Mouse (Mus musculus) left cerebral cortex, postnatal 14 days (tissue): ENCODE data around the gene Lingo1. TPM values are rescaled to one million over a fixed set of nuclear protein-coding genes. Genes with fewer than 3 reads are reported as not detected.

Experiments
- DNase-seq, 2 experiments: peaks; one replicate each; pipeline ENCODE4 v3.0.0; 2021 to 2022; ENCODE audit warnings: low spot score in 2 of 2, mixed read lengths in 1 of 2
- intact Hi-C: fragments of 180-260 bp; cut with DNase I; formaldehyde crosslinking; loops from one replicate; pipeline ENCODE4 v1.15.1; 2025
- total RNA-seq, 2 experiments: library from RNA; stranded (reverse); gene quantifications; 2 replicates each; pipeline ENCODE4 v1.2.3; 2021

Gene Lingo1
- total RNA-seq, 2 experiments from 2014 or later, result 490 to 503 TPM

GRCm38 (mm10) chr9:56652551-56652950, 143.7 kb downstream of the Lingo1 start:
- intact Hi-C loops, result no loop called here
- DNase-seq, result no peak

- intact Hi-C loops, result no loop called here
- DNase-seq, result no peak
Measured at GRCm38 (mm10) chr9:56651586-56651985, 144.7 kb downstream of the Lingo1 start.

GRCm38 (mm10) chr9:56646227-56647025, 149.8 kb downstream of the Lingo1 start:
- DNase-seq, result no peak
- intact Hi-C loops, result no loop called here

DNA sequence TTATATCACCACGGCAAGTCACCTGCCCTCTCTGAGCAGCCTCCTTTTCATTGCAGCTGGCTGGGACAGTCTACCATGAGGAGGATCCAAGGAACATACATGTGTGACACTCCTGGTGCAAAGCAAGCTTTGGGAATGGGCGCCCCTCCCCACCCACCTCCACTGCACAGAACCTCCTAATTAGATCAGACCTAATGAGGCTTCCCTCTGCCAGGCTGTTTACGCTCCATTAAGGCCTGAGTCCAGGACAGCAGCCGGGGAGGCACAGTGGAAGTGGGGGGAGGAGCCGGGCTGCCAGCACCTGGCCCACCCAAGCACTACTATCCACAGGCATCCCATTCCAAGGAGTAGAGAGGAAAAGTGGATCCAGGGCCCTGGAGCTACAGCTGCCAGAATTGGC, 152.8 kb downstream of the Lingo1 start:
- intact Hi-C loops, result no loop called here

GRCm38 (mm10) chr9:56638226-56638905, 157.9 kb downstream of the Lingo1 start:
- DNase-seq, result no peak
- intact Hi-C loops, result loop anchor here (5.0 kb wide), 1 partner anchor 49 kb away; no protein-coding TSS in a partner anchor

More for the DNA sequence above, 152.8 kb downstream of the Lingo1 start:
- DNase-seq, result no peak

GRCm38 (mm10) chr9:56637403-56637857, 158.8 kb downstream of the Lingo1 start:
- intact Hi-C loops, result loop anchor here (2.0 to 5.0 kb wide), 2 partner anchors 50 to 75 kb away; no protein-coding TSS in a partner anchor
- peak; percentile 72 to 79 for DNase-seq

GRCm38 (mm10) chr9:56636766-56637402, 159.4 kb downstream of the Lingo1 start:
- DNase-seq, result no peak
- intact Hi-C loops, result loop anchor here (1.0 to 5.0 kb wide), 3 partner anchors 50 to 161 kb away; no protein-coding TSS in a partner anchor

DNA sequence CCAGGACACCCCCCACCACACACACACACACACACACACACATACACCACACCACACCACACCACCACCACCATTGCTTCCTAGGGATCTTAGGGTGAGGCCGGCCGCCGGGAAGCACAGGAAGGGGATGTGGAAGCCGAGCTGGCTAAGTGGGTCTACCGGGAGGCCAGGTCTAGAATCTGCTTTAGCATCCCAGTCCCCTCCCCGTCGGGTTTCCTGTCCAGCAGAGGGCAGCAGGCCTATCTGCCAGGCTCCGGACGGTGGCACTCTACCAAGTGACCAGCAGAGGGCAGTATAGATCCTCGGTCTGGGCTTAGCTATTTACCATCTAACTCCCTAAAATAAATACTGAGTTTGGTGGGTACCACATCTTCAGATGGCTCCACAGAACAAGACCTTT, 160.1 kb downstream of the Lingo1 start:
- intact Hi-C loops, result loop anchor here (1.0 to 5.0 kb wide), 3 partner anchors 51 to 162 kb away; no protein-coding TSS in a partner anchor
- DNase-seq, result peak; percentile 95

DNA sequence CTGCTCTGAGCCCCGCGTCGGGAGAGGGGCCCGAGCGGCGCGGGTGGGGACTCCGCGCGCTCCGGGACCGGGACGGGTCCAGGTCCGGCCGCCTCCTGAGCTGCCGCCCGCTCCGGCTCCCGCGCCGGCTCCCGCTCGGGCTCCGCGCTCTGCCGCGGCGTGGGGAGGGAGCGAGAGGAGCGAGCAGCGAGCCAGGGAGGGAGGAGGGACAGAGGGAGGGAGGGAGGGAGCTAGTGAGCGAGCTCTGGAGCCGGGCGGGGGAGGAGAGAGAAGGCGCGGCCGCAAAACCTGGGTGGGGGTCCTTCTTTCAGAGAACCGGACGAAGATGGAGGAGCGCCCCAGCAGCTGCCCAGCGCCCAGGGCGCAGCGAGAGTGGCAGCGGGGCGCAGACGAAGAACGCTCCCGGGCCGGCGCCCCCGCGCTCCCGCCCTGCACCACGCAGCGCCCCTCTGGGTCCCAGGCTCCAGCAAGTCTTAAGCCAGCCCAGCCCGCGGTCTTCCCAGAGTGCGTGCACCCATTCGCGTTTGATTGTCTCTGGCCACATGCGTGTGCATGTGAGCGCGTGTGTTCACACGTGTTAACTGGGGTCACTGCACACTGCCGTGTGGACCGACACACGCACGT, 160.7 kb downstream of the Lingo1 start:
- intact Hi-C loops, result loop anchor here (1.0 to 5.0 kb wide), 3 partner anchors 52 to 163 kb away; no protein-coding TSS in a partner anchor
- peak; percentile 71 to 78 for DNase-seq

DNA sequence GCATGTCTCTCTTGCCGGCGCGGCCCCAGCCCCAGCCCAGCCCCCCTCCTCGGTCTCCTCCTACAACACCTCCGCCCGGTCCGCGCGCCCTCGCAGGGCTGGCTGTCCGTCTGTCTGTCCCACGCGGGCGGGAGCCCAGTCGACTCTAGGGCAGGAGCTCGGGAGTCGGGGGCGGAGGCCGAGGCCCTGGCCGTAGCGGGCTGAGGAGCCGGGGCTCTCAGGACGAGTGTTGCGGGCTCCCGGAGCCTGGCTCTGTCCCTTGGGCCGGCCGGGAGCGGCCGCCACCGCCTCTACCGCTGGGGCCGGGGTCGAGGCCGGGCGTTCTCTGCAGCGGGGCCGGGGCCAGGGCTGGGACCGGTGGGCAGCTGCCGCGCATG, 161.2 kb downstream of the Lingo1 start:
- intact Hi-C loops, result loop anchor here (5.0 kb wide), 1 partner anchor 52 kb away; no protein-coding TSS in a partner anchor
- DNase-seq, result no peak

DNA sequence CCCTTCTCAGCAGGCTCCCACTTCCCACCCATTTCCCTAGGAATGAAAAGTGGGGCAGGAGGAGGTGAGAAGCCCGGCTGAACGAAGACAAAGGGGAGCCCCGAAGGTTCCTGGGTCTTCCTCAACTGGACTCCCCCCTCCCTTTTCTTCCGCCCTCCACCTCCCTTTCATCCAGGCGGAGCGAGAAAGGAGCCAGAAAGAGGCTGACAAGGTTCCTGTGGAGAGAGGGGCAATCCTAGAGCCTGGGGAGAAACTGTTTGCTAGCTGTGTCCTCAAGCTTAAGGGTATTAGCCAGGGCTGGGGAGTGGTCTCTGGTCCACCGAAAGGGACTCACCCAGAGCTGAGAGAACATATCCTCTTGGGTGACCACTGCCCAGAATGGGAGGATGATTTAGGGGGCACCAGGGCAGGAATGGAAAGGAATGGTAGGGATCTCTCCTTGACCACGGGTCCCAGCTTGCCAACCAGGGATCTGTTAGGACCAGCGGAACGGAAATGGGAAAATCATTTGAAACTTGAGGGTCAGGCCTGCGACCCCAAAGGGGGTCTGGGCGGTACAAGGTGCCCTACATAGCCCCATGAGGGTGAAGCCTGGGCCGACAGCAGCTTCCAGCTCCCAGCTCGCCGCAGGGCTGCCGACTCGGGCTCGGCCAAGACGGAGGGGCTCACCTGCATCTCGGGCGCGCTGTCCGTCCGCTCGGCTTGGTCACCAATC, 161.7 kb downstream of the Lingo1 start:
- intact Hi-C loops, result loop anchor here (5.0 kb wide), 2 partner anchors 53 to 372 kb away; no protein-coding TSS in a partner anchor
- DNase-seq, result no peak

DNA sequence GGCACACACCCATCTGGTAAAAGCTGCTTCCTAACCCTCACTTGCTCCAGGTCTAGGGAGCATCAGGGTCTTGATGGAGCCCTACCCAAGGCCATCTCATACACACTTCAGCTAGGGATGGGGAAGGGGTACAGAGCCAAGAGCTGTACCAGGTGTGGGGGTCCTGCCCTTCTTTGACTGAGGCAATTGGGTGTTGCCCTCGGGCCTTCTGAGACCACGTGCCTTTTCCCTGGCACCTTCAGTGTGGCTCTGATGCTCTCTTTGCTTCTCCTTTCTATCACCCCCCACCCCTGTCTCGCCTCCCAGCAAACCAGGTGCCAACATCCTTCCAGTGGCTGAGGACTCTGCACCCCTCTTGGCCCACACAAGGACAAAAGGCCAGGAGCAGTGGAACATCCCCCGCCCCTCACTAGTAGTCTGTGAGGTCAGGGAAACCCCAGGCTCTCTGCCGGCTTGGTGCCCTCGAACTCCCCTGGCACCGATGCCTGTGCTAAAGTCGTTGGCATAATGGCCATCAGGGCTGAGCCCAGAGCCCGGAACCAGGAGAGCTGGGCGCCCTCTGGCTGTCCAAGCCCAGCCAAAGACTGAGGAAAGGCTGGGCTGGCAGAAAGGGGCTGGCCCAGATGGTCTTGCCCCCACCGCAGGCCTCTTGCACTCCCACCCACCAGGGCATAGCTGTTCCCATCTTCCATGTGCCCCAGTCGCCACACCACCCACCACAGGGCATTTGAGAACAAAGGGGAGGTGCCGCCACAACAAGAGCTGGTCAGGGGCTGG, 162.6 kb downstream of the Lingo1 start:
- intact Hi-C loops, result loop anchor here (5.0 kb wide), 1 partner anchor 371 kb away; no protein-coding TSS in a partner anchor
- DNase-seq, result no peak

DNA sequence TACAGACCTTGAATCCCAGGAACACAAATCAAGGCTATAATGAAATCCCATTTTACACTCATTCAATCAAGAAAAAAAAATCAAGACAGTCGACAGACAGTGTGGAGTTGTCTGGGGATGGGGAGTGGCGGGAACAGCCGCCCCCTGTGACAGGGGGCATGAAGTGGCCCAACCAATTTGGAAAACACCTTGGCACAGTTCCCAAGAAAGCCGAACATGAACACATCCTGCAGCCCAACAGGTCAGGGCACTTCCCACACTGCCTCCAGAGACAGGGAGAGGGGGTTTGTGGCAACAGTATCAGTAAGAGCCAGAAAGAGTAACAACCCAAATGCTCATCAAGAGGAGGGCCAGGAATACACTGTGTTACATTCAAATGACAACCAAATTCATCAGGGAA, 165.3 kb downstream of the Lingo1 start:
- intact Hi-C loops, result loop anchor here (5.0 kb wide), 1 partner anchor 369 kb away; no protein-coding TSS in a partner anchor
- DNase-seq, result no peak

DNA sequence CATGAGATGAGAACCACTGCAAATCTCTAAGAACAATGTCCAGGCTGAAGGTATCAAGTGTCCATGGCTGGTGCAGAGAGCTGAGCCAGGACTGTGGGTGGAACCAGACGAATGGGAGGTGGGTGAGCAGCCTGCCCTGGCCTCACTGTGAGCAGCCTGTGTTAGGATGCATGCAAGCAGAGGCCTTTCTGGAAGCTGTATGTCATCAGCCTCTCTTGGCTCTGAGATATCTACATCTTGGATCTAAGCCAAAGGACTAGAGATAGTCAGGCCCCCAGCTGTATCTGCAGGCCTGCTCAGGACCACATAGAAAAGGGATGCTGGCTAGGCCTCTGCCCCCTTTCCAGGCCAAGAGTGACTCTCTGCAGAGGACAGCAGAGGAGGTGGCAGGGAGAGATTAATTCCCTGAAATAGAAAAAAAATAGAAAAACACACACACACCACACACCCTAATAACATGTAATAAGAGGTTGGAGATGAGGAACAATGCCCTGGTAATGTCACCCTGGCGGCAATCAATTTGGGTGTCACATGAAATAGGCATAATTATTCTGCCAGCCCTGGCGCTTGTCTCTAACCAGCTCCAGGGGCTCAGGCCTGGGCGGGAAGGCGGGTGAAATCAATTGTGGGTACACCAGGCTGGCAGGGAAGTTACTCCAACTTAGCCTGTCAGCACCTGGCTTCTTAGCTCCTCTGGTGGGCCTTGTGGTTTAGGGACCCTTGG, 166.4 kb downstream of the Lingo1 start:
- intact Hi-C loops, result loop anchor here (5.0 kb wide), 1 partner anchor 368 kb away; no protein-coding TSS in a partner anchor
- DNase-seq, result no peak

- DNase-seq, result peak in 1 of 2 experiments; percentile 63
- intact Hi-C loops, result no loop called here
Measured at GRCm38 (mm10) chr9:56627295-56627694, 169.0 kb downstream of the Lingo1 start.

DNA sequence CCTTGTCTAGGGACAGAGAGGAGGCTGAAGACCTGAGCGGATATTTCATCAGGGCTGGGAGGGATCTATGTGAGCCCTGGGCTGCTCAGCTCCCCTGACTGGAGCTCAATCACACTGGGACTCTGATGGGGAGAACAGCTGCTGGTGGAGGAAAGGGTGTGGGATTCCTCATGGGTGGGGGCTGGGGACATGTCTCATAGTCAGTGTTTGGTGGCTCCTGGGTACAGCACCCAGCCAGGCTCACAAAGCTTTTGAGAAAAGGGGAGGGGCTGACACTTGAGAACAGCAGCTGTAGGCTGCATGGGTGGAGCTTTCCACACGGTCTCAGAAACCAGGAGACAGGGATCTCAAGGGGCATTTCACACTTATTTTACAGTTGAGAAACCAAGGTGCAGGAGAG, 171.3 kb downstream of the Lingo1 start:
- intact Hi-C loops, result no loop called here
- no peak for DNase-seq

DNA sequence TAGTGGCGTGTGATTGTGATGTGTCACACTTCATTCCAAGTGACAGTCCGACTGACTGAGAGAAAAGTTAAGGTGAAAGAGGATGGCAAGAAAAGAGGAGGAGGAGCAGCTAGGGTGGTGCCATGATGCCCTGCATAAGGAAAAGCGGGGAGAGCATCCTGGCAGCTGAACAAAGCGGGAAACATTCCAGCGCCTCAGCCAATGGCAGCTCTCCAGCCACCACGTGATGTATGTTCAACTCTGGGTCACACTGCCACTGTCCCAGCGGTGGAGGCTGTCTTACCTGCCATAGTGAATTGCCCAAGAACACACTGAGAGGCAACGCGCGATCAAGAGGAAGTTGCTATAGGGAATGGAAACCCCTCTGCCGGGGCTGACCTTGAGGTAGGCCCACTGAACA, 172.9 kb downstream of the Lingo1 start:
- DNase-seq, result no peak
- intact Hi-C loops, result no loop called here
